Mouse (Mus musculus) lung, embryonic 16.5 days (tissue): ENCODE results near the gene Rps6ka1. TPM values are rescaled to one million over a fixed set of nuclear protein-coding genes. Genes with fewer than 3 reads are reported as not detected.

Experiments used
- ATAC-seq: fragments of 200-750 bp; cut with Nextera tagmentation; 2 replicates; pipeline ENCODE4 v1.8.0; 2017; ENCODE audit warnings: low read depth, mild to moderate bottlenecking, moderate library complexity
- H3K27ac ChIP-seq: fragments of 300-500 bp; sonication (generic); 2 replicates; pipeline ENCODE4 v1.5.1; 2014; ENCODE audit warnings: mild to moderate bottlenecking, control low read depth, low read length
- H3K27me3 ChIP-seq: fragments of 300-500 bp; sonication (generic); 2 replicates; pipeline ENCODE4 v1.6.1; 2014; ENCODE audit warnings: low read depth, low read length, mixed read lengths; ENCODE audit not compliant: control insufficient read depth, insufficient read depth
- H3K36me3 ChIP-seq: fragments of 300-500 bp; sonication (generic); 2 replicates; pipeline ENCODE4 v1.6.1; 2014; ENCODE audit warnings: low read length; ENCODE audit not compliant: control insufficient read depth, insufficient read depth
- H3K4me1 ChIP-seq: fragments of 300-500 bp; sonication (generic); replicated peaks from 2 replicates; pipeline ENCODE4 v1.6.1; 2014; ENCODE audit warnings: low read length, mixed read lengths; ENCODE audit not compliant: control insufficient read depth, insufficient read depth
- H3K4me2 ChIP-seq: fragments of 300-500 bp; sonication (generic); 2 replicates; pipeline ENCODE4 v1.6.1; 2014; ENCODE audit warnings: low read depth, low read length, control low read depth
- H3K4me3 ChIP-seq: fragments of 300-500 bp; sonication (generic); 2 replicates; pipeline ENCODE4 v1.5.1; 2014; ENCODE audit warnings: mild to moderate bottlenecking, low read length, control low read depth
- H3K9ac ChIP-seq: fragments of 300-500 bp; sonication (generic); 2 replicates; pipeline ENCODE4 v1.6.1; 2014; ENCODE audit warnings: low read length, control low read depth
- H3K9me3 ChIP-seq: fragments of 300-500 bp; sonication (generic); 2 replicates; pipeline ENCODE4 v1.6.1; 2016; ENCODE audit warnings: low read length; ENCODE audit not compliant: control insufficient read depth
- WGBS: fragments of 180-500 bp; shearing (Covaris S2); extraction: QIAGEN DNeasy Blood & Tissue Kit; methylation state at CpG from one replicate; pipeline ENCODE4 v1.1.7; 2014; 5-methylcytosine and 5-hydroxymethylcytosine counted together
- polyA plus RNA-seq: library from polyadenylated mRNA; unstranded; fragments of >200 nt; fragmentation: Nextera tagmentation; extraction: Ambion mirVana; gene quantifications from 2 replicates; pipeline ENCODE4 v1.2.1, GENCODE M21; 2015

Gene Rps6ka1
- polyA plus RNA-seq, 1 experiment from 2014 or later: 46.1 TPM

- H3K27me3 ChIP-seq: no peaks in the 10 kb centered on the region
- H3K4me2 ChIP-seq: no peak overlapping the region
- no peak overlapping the region for H3K4me3 ChIP-seq
- no peaks in the 10 kb centered on the region for H3K9me3 ChIP-seq
- H3K9ac ChIP-seq: no peak overlapping the region
- peaks cover 18% of the 10 kb centered on the region for H3K4me1 ChIP-seq
- WGBS: 39% methylated on average over 4 of the region's 4 CpGs
- ATAC-seq: no peak
- no peaks in the 10 kb centered on the region for H3K36me3 ChIP-seq
- no peak overlapping the region for H3K27ac ChIP-seq
These were observed 67.4 kb downstream of the Rps6ka1 start for GRCm38 (mm10) chr4:133820166-133820565.

GRCm38 (mm10) chr4:133817356-133817755 lies 70.2 kb downstream of the Rps6ka1 start:
- H3K27me3 ChIP-seq: no peaks in the 10 kb centered on the region
- H3K9ac ChIP-seq: no peak overlapping the region
- H3K9me3 ChIP-seq: no peaks in the 10 kb centered on the region
- no peak overlapping the region for H3K4me2 ChIP-seq
- H3K36me3 ChIP-seq: no peaks in the 10 kb centered on the region
- WGBS: 92% methylated on average over 5 of the region's 5 CpGs
- no peak overlapping the region for H3K27ac ChIP-seq
- no peak for ATAC-seq
- no peak overlapping the region for H3K4me3 ChIP-seq
- H3K4me1 ChIP-seq: peaks cover 21% of the 10 kb centered on the region

- Histone ChIP-seq H3K9ac (peak overlapping the region; percentile 25; the same call in 1 of the 2 replicates), H3K4me3 (peak overlapping the region; percentile 24), H3K27me3 (no peaks in the 10 kb centered on the region), H3K9me3 (no peaks in the 10 kb centered on the region), H3K27ac (peak overlapping the region; percentile 100), H3K4me2 (peak overlapping the region; percentile 38), H3K4me1 (peaks cover 21% of the 10 kb centered on the region), H3K36me3 (no peaks in the 10 kb centered on the region)
- ATAC-seq: no peak
- 14% methylated on average over 7 of the region's 7 CpGs for WGBS
These were observed 71.1 kb downstream of the Rps6ka1 start for GRCm38 (mm10) chr4:133816504-133816875.

GRCm38 (mm10) chr4:133815635-133816503 lies 71.7 kb downstream of the Rps6ka1 start:
- 10% methylated on average over 16 of the region's 16 CpGs for WGBS
- H3K9ac ChIP-seq: peak overlapping the region; percentile 25

GRCm38 (mm10) chr4:133814804-133815515 lies 72.6 kb downstream of the Rps6ka1 start:
- WGBS: 15% methylated on average over 25 of the region's 25 CpGs
- peak overlapping the region; percentile 100 for H3K27ac ChIP-seq

More at GRCm38 (mm10) chr4:133815635-133816503, 71.7 kb downstream of the Rps6ka1 start:
- no peaks in the 10 kb centered on the region for H3K36me3 ChIP-seq
- ATAC-seq: no peak
- H3K9me3 ChIP-seq: no peaks in the 10 kb centered on the region
- H3K4me1 ChIP-seq: peaks cover 21% of the 10 kb centered on the region
- H3K4me2 ChIP-seq: peak overlapping the region; percentile 38
- H3K27ac ChIP-seq: peak overlapping the region; percentile 100
- H3K4me3 ChIP-seq: peak overlapping the region; percentile 24
- H3K27me3 ChIP-seq: no peaks in the 10 kb centered on the region

GRCm38 (mm10) chr4:133813992-133814803 lies 73.4 kb downstream of the Rps6ka1 start:
- Histone ChIP-seq H3K4me2 (peak overlapping the region; percentile 81), H3K4me3 (peak overlapping the region; percentile 73), H3K27ac (peak overlapping the region; percentile 100), H3K36me3 (no peaks in the 10 kb centered on the region), H3K9me3 (no peaks in the 10 kb centered on the region), H3K4me1 (peaks cover 17% of the 10 kb centered on the region), H3K9ac (peak overlapping the region; percentile 94), H3K27me3 (no peaks in the 10 kb centered on the region)
- under 1% methylated on average over 45 of the region's 80 CpGs for WGBS
- peak; percentile 71 for ATAC-seq

More at GRCm38 (mm10) chr4:133814804-133815515, 72.6 kb downstream of the Rps6ka1 start:
- no peak for ATAC-seq
- H3K9me3 ChIP-seq: no peaks in the 10 kb centered on the region
- peak overlapping the region; percentile 94 for H3K9ac ChIP-seq
- peak overlapping the region; percentile 81 for H3K4me2 ChIP-seq
- H3K36me3 ChIP-seq: no peaks in the 10 kb centered on the region
- no peaks in the 10 kb centered on the region for H3K27me3 ChIP-seq
- H3K4me1 ChIP-seq: peaks cover 17% of the 10 kb centered on the region
- peak overlapping the region; percentile 73 for H3K4me3 ChIP-seq

GRCm38 (mm10) chr4:133813174-133813991 lies 74.2 kb downstream of the Rps6ka1 start:
- ATAC-seq: peak; percentile 87

More at GRCm38 (mm10) chr4:133813174-133813991, 74.2 kb downstream of the Rps6ka1 start:
- H3K36me3 ChIP-seq: no peaks in the 10 kb centered on the region
- WGBS: under 1% methylated on average over 57 of the region's 101 CpGs
- no peaks in the 10 kb centered on the region for H3K27me3 ChIP-seq
- no peaks in the 10 kb centered on the region for H3K9me3 ChIP-seq
- peaks cover 17% of the 10 kb centered on the region for H3K4me1 ChIP-seq
- peak overlapping the region; percentile 100 for H3K27ac ChIP-seq
- peak overlapping the region; percentile 81 for H3K4me2 ChIP-seq
- peak overlapping the region; percentile 73 for H3K4me3 ChIP-seq
- peak overlapping the region; percentile 94 for H3K9ac ChIP-seq
